20 mouse cellular contexts compared by ENCODE assay signal in genomic region chr5:116342203-116342928, GRCm38 (mm10). TPM values are rescaled to one million over a fixed set of nuclear protein-coding genes. Genes with fewer than 3 reads are reported as not detected.
DNase-seq lines count a peak whose midpoint lies in the region; ATAC-seq and TF ChIP-seq lines count a peak whose summit lies in the region.
"Had no signal": no experiment of that assay in that cellular context is flagged by ENCODE, and none has a peak within 500 bp of the region (broad histone marks: within the 10 kb centered on the region; RNA-seq: fewer than 3 reads in every experiment).

No protein-coding gene starts in this region.

- no peaks in the 10 kb centered on the region for H3K27me3 ChIP-seq in kidney, embryonic 14.5 days (ENCODE audit: control insufficient read depth, insufficient read depth, low read length)
- H3K27me3 ChIP-seq in forebrain, postnatal 0 days (ENCODE audit: insufficient read depth, low read length): no peaks in the 10 kb centered on the region
- no peaks in the 10 kb centered on the region; the same call in 1 of the 2 replicates for H3K27me3 ChIP-seq in limb, embryonic 10.5 days (ENCODE audit: low read depth, poor library complexity, severe bottlenecking)
- H3K27me3 ChIP-seq in liver, embryonic 11.5 days (replicated peaks; ENCODE audit: control insufficient read depth, insufficient read depth, low read length): no peaks in the 10 kb centered on the region
- H3K27me3 ChIP-seq: megakaryocyte, embryonic 14.5 days had no signal

- WGBS in kidney, embryonic 14.5 days: 15% methylated on average over 13 of the region's 14 CpGs
- 8% methylated on average over 13 of the region's 14 CpGs for WGBS in forebrain, postnatal 0 days
- 25% methylated on average over 14 of the region's 14 CpGs for WGBS in limb, embryonic 10.5 days
- WGBS in liver, embryonic 11.5 days: 27% methylated on average over 14 of the region's 14 CpGs

- H3K4me2 ChIP-seq in kidney, embryonic 14.5 days (replicated peaks; ENCODE audit: low read depth, low read length): peak overlapping the region; percentile 5; the same call in 1 of the 2 replicates
- H3K4me2 ChIP-seq in forebrain, postnatal 0 days (ENCODE audit: low read depth): peak overlapping the region; percentile 10; the same call in 1 of the 2 replicates
- no peak overlapping the region for H3K4me2 ChIP-seq in liver, embryonic 11.5 days
- H3K4me2 ChIP-seq: heart, embryonic 13.5 days; limb, embryonic 13.5 days had no signal

- DNase-seq in kidney, postnatal 36 days: no peak
- DNase-seq in forebrain, postnatal 0 days: peak; percentile 39
- no peak for DNase-seq in limb, embryonic 10.5 days (ENCODE audit: low spot score)
- peak; percentile 69 for DNase-seq in retina, embryonic 14.5 days (ENCODE audit: low spot score)
- DNase-seq in frontal cortex, postnatal 10 days (ENCODE audit: low spot score in 2 of 2): no peak
- no peak for DNase-seq in natural killer cell, adult 2 months (ENCODE audit: low spot score in 2 of 2)
- DNase-seq in liver, embryonic 11.5 days (ENCODE audit: low spot score): no peak
- DNase-seq: adrenal gland, postnatal 36 days; cerebellum, adult 9-10 months; gastrocnemius, postnatal 36 days; heart, postnatal 36 days; kidney, postnatal 14 days; lung, postnatal 10 days; thymus, postnatal 25 days had no signal

- H3K9me3 ChIP-seq in kidney, embryonic 14.5 days (ENCODE audit: control insufficient read depth, low read length): no peaks in the 10 kb centered on the region
- no peaks in the 10 kb centered on the region for H3K9me3 ChIP-seq in forebrain, postnatal 0 days (ENCODE audit: low read length)
- no peaks in the 10 kb centered on the region for H3K9me3 ChIP-seq in limb, embryonic 10.5 days (replicated peaks)
- H3K9me3 ChIP-seq in liver, embryonic 11.5 days (ENCODE audit: control insufficient read depth, low read length): no peaks in the 10 kb centered on the region
- H3K9me3 ChIP-seq: heart, embryonic 13.5 days; limb, embryonic 13.5 days had no signal

- H3K4me1 ChIP-seq in kidney, embryonic 14.5 days (ENCODE audit: control insufficient read depth, insufficient read depth, low read length): peaks cover 7% of the 10 kb centered on the region; the same call in 1 of the 2 replicates
- H3K4me1 ChIP-seq in forebrain, postnatal 0 days (ENCODE audit: insufficient read depth): no peaks in the 10 kb centered on the region; the same call in 1 of the 2 replicates
- peaks cover 21% of the 10 kb centered on the region for H3K4me1 ChIP-seq in limb, embryonic 10.5 days
- H3K4me1 ChIP-seq in liver, embryonic 11.5 days (replicated peaks; ENCODE audit: control insufficient read depth, insufficient read depth, low read length): no peaks in the 10 kb centered on the region
- H3K4me1 ChIP-seq: heart, embryonic 13.5 days; megakaryocyte, embryonic 14.5 days had no signal

- H3K27ac ChIP-seq in kidney, embryonic 14.5 days (ENCODE audit: low read depth, low read length): no peak overlapping the region
- no peak overlapping the region for H3K27ac ChIP-seq in forebrain, postnatal 0 days (ENCODE audit: low read depth, low read length)
- H3K27ac ChIP-seq in limb, embryonic 10.5 days: 0 out of 2 replicates have a peak overlapping the region, but pooled peaks have one; percentile 14
- no peak overlapping the region for H3K27ac ChIP-seq in liver, embryonic 11.5 days (ENCODE audit: low read depth, low read length)
- H3K27ac ChIP-seq: heart, embryonic 13.5 days; limb, embryonic 13.5 days had no signal

- ATAC-seq in kidney, embryonic 14.5 days (ENCODE audit: low FRiP score, low TSS enrichment): peak; percentile 66; the same call in 1 of the 2 replicates
- ATAC-seq in forebrain, postnatal 0 days: peak; percentile 51; the same call in 1 of the 2 replicates
- ATAC-seq in liver, embryonic 11.5 days (replicated peaks; ENCODE audit: low FRiP score): no peak
- ATAC-seq: intestine, embryonic 16.5 days had no signal

- no peak overlapping the region for H3K9ac ChIP-seq in kidney, embryonic 14.5 days (ENCODE audit: low read depth, low read length)
- H3K9ac ChIP-seq in forebrain, postnatal 0 days: no peak overlapping the region
- H3K9ac ChIP-seq in liver, embryonic 11.5 days (ENCODE audit: low read depth, low read length): no peak overlapping the region
- H3K9ac ChIP-seq: heart, embryonic 13.5 days; limb, embryonic 13.5 days had no signal

- TF ChIP-seq CTCF in forebrain, postnatal 0 days (IDR thresholded peaks at IDR 0.05; ENCODE audit: low read depth): no peak

- H3K4me3 ChIP-seq in kidney, embryonic 14.5 days (ENCODE audit: low read length): no peak overlapping the region
- no peak overlapping the region; the same call in 1 of the 2 replicates for H3K4me3 ChIP-seq in forebrain, postnatal 0 days (ENCODE audit: low read depth, low read length)
- H3K4me3 ChIP-seq in limb, embryonic 10.5 days: no peak overlapping the region
- H3K4me3 ChIP-seq in liver, embryonic 11.5 days (ENCODE audit: low read depth, low read length): no peak overlapping the region
- H3K4me3 ChIP-seq: heart, embryonic 13.5 days; limb, embryonic 13.5 days; megakaryocyte, embryonic 14.5 days had no signal

- no peaks in the 10 kb centered on the region for H3K36me3 ChIP-seq in kidney, embryonic 14.5 days (ENCODE audit: control insufficient read depth, insufficient read depth, low read length)
- H3K36me3 ChIP-seq in forebrain, postnatal 0 days (ENCODE audit: insufficient read depth): no peaks in the 10 kb centered on the region
- H3K36me3 ChIP-seq in limb, embryonic 10.5 days: no peaks in the 10 kb centered on the region
- H3K36me3 ChIP-seq in liver, embryonic 11.5 days (ENCODE audit: control insufficient read depth, insufficient read depth, low read length): no peaks in the 10 kb centered on the region
- H3K36me3 ChIP-seq: heart, embryonic 13.5 days; limb, embryonic 13.5 days had no signal

RNA-seq across cellular contexts. Expression of gene Ccdc60, which starts 53.6 kb away (rescaled TPM):
- 0.47 and 0.55 TPM in 2 replicates for polyA plus RNA-seq in kidney, embryonic 14.5 days (2014; fragmentation: Nextera tagmentation; extraction: Ambion mirVana)
- total RNA-seq in forebrain, postnatal 0 days (2014; rRNA removed): 1.5 and 3.7 TPM in 2 replicates
- 1.4 and 1.9 TPM in 2 replicates for polyA plus RNA-seq in forebrain, postnatal 0 days (2015; fragmentation: Nextera tagmentation; extraction: Ambion mirVana)
- polyA plus RNA-seq in limb, embryonic 10.5 days (2016; fragmentation: Nextera tagmentation; extraction: Ambion mirVana): 0.53 and 1.1 TPM in 2 replicates
- 0.25 and 0.31 TPM in 2 replicates for polyA plus RNA-seq in liver, embryonic 11.5 days (2014; fragmentation: Nextera tagmentation; extraction: Ambion mirVana)
- total RNA-seq: adrenal gland, postnatal 36 days; gastrocnemius, postnatal 36 days; heart, postnatal 36 days had no signal
- polyA plus RNA-seq: liver, embryonic 16.5 days had no signal

Comparison
In these comparisons a context has a peak if more than half of its experiments do, and no peak if none do; other contexts are left out.
1. DNase-seq: peak in forebrain, postnatal 0 days (single experiment) and retina, embryonic 14.5 days (single experiment); none in kidney, postnatal 36 days (0 of 2), limb, embryonic 10.5 days (single experiment), frontal cortex, postnatal 10 days (0 of 2), natural killer cell, adult 2 months (0 of 2) and liver, embryonic 11.5 days (single experiment).